Mouse (Mus musculus) stomach, embryonic 14.5 days (tissue): Measurements from ENCODE around the gene Cdiptos. TPM values are rescaled to one million over a fixed set of nuclear protein-coding genes. Genes with fewer than 3 reads are reported as not detected.

ENCODE experiments used
- ATAC-seq: fragments of 200-750 bp; cut with Nextera tagmentation; 2 replicates; pipeline ENCODE4 v1.8.0; 2017; ENCODE audit warnings: low read depth, moderate TSS enrichment; ENCODE audit not compliant: insufficient number of reproducible peaks, insufficient read depth, low FRiP score
- H3K27ac ChIP-seq: fragments of 300-500 bp; sonication (generic); 2 replicates; pipeline ENCODE4 v1.5.1; 2014; ENCODE audit warnings: mild to moderate bottlenecking, low read length, moderate library complexity, mixed read lengths
- H3K27me3 ChIP-seq: fragments of 300-500 bp; sonication (generic); 2 replicates; pipeline ENCODE4 v1.6.1; 2014; ENCODE audit warnings: low read length, control low read depth, mixed read lengths; ENCODE audit not compliant: control insufficient read depth, insufficient read depth
- H3K36me3 ChIP-seq: fragments of 300-500 bp; sonication (generic); 2 replicates; pipeline ENCODE4 v1.6.1; 2014; ENCODE audit warnings: mild to moderate bottlenecking, control low read depth, low read length, moderate library complexity, mixed read lengths; ENCODE audit not compliant: control insufficient read depth, insufficient read depth
- H3K4me1 ChIP-seq: fragments of 300-500 bp; sonication (generic); 2 replicates; pipeline ENCODE4 v1.6.1; 2014; ENCODE audit warnings: low read length, control low read depth, mixed read lengths; ENCODE audit not compliant: control insufficient read depth, insufficient read depth
- H3K4me2 ChIP-seq: fragments of 300-500 bp; sonication (generic); replicated peaks from 2 replicates; pipeline ENCODE4 v1.6.1; 2014; ENCODE audit warnings: low read depth, low read length, control low read depth
- H3K4me3 ChIP-seq: fragments of 300-500 bp; sonication (generic); 2 replicates; pipeline ENCODE4 v1.5.1; 2014; ENCODE audit warnings: low read depth, low read length, control low read depth
- H3K9ac ChIP-seq: fragments of 300-500 bp; sonication (generic); replicated peaks from 2 replicates; pipeline ENCODE4 v1.6.1; 2014; ENCODE audit warnings: low read depth, mild to moderate bottlenecking, control low read depth, low read length, moderate library complexity, mixed read lengths
- H3K9me3 ChIP-seq: fragments of 300-500 bp; sonication (generic); 2 replicates; pipeline ENCODE4 v1.6.1; 2016; ENCODE audit warnings: low read depth, low read length, control low read depth; ENCODE audit not compliant: control insufficient read depth
- WGBS: fragments of 180-500 bp; shearing (Covaris S2); extraction: QIAGEN DNeasy Blood & Tissue Kit; methylation state at CpG from one replicate; pipeline ENCODE4 v1.1.7; 2014; 5-methylcytosine and 5-hydroxymethylcytosine counted together
- polyA plus RNA-seq: library from polyadenylated mRNA; unstranded; fragments of >200 nt; fragmentation: Nextera tagmentation; extraction: Ambion mirVana; gene quantifications from 2 replicates; pipeline ENCODE4 v1.2.1, GENCODE M21; 2014

Cdiptos gene
- polyA plus RNA-seq, 1 experiment from 2014 or later: 1.6 TPM

DNA sequence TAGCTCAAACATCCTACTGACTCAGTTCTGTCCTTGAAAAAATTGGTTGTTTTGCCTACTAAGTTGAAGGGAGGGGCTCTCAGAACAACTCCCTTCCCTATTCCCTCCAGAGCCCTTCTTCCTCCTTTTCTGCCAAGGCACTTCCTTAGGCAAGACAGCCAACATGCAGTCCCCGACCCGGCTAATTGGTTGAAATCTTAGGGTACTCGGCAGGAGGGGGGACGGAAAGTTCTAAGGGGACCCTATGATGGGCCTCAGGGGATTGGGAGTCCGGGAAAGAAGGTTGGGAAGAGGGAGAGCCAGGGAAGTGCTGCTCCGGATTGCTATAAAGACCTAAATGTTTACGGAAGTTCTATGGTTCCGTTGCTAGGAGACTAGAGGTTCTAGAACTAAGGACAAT, 405 bp downstream of the Cdiptos start:
- Histone ChIP-seq H3K27ac (peak overlapping the region; percentile 96; the same call in 1 of the 2 replicates), H3K4me1 (peaks cover 4% of the 10 kb centered on the region; the same call in 1 of the 2 replicates), H3K9me3 (no peaks in the 10 kb centered on the region), H3K9ac (0 out of 2 replicates have a peak overlapping the region, but pooled peaks have one; percentile 98), H3K4me2 (peak overlapping the region; percentile 54), H3K4me3 (peak overlapping the region; percentile 100), H3K36me3 (peaks cover 25% of the 10 kb centered on the region), H3K27me3 (no peaks in the 10 kb centered on the region)
- no peak; the same call in 1 of the 2 replicates for ATAC-seq
- WGBS: 13% methylated on average over 8 of the region's 8 CpGs

DNA sequence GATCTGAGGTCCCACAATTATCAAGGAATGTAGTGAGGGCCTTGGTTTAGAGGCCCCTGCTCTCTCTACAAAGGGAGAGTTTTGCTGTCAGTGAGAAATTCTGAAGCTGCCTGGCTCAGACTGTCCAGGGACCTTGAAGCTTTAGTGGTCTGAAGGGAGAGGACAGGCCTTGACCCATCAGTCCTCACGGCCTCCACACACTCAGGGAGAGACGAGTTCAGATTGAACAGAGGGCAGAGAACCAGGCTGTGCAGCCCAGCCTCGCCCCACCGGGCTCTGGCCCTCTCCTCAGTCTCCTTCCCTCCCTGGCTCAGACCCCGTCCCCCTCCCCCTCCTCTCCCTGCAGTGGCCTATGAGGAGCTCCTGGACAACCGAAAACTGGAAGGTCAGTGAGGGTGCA, 8.5 kb downstream of the Cdiptos start:
- no peaks in the 10 kb centered on the region for H3K27me3 ChIP-seq
- ATAC-seq: no peak

DNA sequence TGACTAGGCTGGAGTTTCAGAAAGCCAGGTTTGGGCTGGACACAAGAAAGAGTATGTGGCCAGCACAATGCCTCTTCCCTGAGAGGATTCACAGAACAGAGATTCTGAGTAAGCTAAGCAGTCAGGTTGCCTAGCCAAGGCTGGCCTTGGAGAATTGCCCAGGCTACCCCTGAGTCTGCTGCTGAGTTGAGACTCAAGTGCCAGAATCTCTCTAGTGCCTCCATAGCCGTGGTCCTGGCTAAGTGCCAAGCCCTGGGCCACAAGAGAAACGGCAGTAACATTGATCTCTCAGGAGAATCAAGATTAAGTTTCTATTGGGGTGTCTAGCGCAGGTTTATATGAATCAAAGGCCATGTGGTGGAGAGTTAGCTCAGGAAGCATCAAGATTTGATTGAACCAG, 10.3 kb downstream of the Cdiptos start:
- no peaks in the 10 kb centered on the region for H3K4me1 ChIP-seq
- no peak overlapping the region for H3K9ac ChIP-seq
- H3K9me3 ChIP-seq: no peaks in the 10 kb centered on the region
- no peak for ATAC-seq
- H3K36me3 ChIP-seq: no peaks in the 10 kb centered on the region
- H3K4me2 ChIP-seq: no peak overlapping the region
- WGBS: 59% methylated on average over 3 of the region's 3 CpGs
- H3K4me3 ChIP-seq: no peak overlapping the region
- no peaks in the 10 kb centered on the region for H3K27me3 ChIP-seq
- no peak overlapping the region for H3K27ac ChIP-seq

More for the DNA sequence above, 8.5 kb downstream of the Cdiptos start:
- 54% methylated on average over 6 of the region's 6 CpGs for WGBS
- Histone ChIP-seq H3K4me2 (no peak overlapping the region), H3K9me3 (no peaks in the 10 kb centered on the region), H3K4me3 (no peak overlapping the region), H3K4me1 (no peaks in the 10 kb centered on the region), H3K9ac (no peak overlapping the region), H3K27ac (no peak overlapping the region), H3K36me3 (no peaks in the 10 kb centered on the region)

DNA sequence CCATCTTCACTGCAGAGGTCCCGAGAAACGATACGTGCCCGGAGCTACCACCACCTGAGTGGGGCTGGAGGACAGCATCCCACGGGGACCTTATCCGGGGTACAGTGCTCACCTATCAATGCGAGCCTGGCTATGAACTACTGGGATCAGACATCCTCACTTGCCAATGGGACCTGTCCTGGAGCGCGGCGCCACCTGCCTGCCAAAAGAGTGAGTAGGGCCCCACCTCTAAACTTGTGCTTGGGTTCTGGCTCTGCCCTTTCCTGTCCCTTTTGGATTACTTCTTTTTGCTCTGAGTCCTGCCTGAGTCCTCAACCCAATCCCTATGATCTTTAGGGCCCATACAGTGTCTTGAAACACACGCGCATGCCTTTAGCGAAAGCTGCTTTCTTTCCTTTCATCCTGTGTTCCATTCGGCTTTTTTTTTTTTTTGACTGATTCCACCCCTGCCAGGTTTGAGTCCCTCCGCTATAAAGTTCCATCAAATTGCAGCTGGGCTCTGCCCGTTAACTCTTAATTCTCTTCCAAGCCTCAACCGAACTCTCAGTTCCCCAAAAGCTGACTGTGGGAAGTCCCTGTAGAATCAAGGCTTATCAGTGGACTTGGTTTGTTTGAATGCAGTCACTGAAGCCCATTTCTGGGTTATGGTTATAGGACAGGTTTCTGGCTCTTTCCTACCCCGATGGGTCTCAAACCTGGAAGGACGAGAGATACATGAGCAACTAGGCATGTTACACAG, 12.2 kb downstream of the Cdiptos start:
- H3K4me2 ChIP-seq: no peak overlapping the region
- no peak for ATAC-seq

DNA sequence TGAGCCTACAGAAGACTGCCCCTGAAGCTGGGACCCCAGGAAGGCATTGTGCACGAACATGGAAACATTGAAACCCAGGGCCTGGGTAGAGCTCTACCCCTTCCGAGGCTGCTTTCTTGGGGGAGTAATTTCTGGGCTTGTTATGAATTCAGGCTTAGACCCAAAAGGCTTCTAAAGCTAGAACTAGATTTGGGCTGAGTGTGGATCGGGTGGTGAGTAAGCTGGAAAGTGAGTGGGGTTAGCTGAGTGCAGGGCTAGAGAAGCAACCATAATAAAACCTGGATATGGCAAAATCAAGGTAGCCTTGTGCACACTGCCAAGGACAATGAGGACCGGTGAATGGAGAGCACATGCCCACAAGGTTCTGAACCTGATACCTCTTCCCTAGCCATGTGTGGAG, 13.9 kb downstream of the Cdiptos start:
- Histone ChIP-seq H3K4me1 (no peaks in the 10 kb centered on the region), H3K27ac (no peak overlapping the region), H3K4me2 (no peak overlapping the region), H3K27me3 (no peaks in the 10 kb centered on the region), H3K9ac (no peak overlapping the region), H3K9me3 (no peaks in the 10 kb centered on the region), H3K36me3 (no peaks in the 10 kb centered on the region), H3K4me3 (no peak overlapping the region)
- WGBS: 88% methylated on average over 4 of the region's 4 CpGs
- ATAC-seq: no peak

More for the DNA sequence above, 12.2 kb downstream of the Cdiptos start:
- 29% methylated on average over 19 of the region's 19 CpGs for WGBS
- H3K27ac ChIP-seq: no peak overlapping the region
- H3K36me3 ChIP-seq: no peaks in the 10 kb centered on the region
- H3K27me3 ChIP-seq: no peaks in the 10 kb centered on the region
- H3K4me1 ChIP-seq: no peaks in the 10 kb centered on the region
- no peaks in the 10 kb centered on the region for H3K9me3 ChIP-seq
- H3K9ac ChIP-seq: no peak overlapping the region
- H3K4me3 ChIP-seq: no peak overlapping the region

DNA sequence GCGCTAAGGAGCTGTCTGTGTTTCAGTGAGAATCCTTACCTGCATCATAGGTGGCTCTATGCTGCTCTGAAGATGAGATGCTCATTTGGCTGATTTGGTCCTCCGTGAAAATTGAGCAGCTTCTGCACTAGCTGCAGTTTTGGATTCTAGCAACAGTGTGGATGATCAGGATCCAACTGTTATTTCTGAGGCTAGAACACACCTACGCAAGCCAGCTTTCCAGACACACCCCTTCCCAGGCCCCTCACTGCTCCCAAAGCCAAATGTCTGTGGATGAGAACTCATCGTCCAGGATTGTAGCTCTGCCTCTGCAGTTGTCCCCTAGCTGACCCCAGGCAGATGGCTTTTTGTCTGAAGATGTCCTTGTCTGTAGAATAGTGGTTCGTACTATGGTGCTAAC, 14.8 kb downstream of the Cdiptos start:
- Histone ChIP-seq H3K4me1 (no peaks in the 10 kb centered on the region), H3K4me3 (no peak overlapping the region), H3K9ac (no peak overlapping the region), H3K9me3 (no peaks in the 10 kb centered on the region), H3K27me3 (no peaks in the 10 kb centered on the region), H3K4me2 (no peak overlapping the region), H3K27ac (no peak overlapping the region), H3K36me3 (no peaks in the 10 kb centered on the region)
- ATAC-seq: no peak
- WGBS: 79% methylated on average over 5 of the region's 5 CpGs

DNA sequence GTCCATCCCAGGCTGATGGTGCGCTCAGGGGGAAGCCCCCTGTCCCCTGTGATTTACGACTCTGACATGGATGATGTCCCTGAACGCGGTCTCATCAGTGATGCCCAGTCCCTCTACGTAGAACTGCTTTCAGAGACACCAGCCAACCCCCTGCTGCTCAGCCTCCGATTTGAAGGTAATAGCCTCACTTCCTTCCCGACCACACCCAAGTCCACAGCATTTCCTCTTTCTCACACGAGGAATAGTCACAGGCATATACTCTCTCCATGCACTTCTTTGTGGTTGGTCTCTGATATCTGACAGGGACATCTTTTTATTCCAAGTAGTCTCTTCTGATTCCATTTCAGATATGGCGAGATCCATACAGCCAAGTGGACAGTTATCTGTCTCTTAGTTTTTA, 16.1 kb downstream of the Cdiptos start:
- no peaks in the 10 kb centered on the region for H3K27me3 ChIP-seq
- H3K9me3 ChIP-seq: no peaks in the 10 kb centered on the region
- WGBS: 60% methylated on average over 9 of the region's 9 CpGs
- H3K9ac ChIP-seq: no peak overlapping the region
- H3K27ac ChIP-seq: no peak overlapping the region
- ATAC-seq: no peak
- no peak overlapping the region for H3K4me2 ChIP-seq
- no peak overlapping the region for H3K4me3 ChIP-seq
- no peaks in the 10 kb centered on the region for H3K36me3 ChIP-seq
- no peaks in the 10 kb centered on the region for H3K4me1 ChIP-seq

DNA sequence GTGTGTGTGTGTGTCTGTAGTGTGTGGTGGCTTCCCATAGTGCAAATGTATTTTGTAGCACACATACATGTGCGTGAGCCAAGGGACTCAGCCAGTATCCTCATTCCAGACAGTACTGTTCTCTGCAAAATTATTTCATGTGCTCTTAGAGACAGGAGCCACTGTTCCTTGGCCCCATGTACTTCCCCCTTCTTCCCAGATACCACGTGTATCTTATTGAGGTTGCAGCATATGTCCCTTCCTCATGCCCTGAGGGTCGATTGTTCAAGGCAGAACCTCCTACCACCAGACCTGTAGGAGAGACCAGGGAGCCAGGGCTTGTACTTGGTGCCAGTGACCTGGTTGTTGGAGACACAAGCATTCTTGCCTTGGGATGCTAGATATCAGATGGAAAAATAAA, 20.8 kb downstream of the Cdiptos start:
- Histone ChIP-seq H3K27ac (no peak overlapping the region), H3K4me2 (no peak overlapping the region), H3K27me3 (peaks cover 15% of the 10 kb centered on the region), H3K4me3 (no peak overlapping the region), H3K4me1 (peaks cover 4% of the 10 kb centered on the region; the same call in 1 of the 2 replicates), H3K9me3 (no peaks in the 10 kb centered on the region), H3K36me3 (no peaks in the 10 kb centered on the region), H3K9ac (no peak overlapping the region)
- 62% methylated on average over 3 of the region's 3 CpGs for WGBS
- no peak for ATAC-seq

DNA sequence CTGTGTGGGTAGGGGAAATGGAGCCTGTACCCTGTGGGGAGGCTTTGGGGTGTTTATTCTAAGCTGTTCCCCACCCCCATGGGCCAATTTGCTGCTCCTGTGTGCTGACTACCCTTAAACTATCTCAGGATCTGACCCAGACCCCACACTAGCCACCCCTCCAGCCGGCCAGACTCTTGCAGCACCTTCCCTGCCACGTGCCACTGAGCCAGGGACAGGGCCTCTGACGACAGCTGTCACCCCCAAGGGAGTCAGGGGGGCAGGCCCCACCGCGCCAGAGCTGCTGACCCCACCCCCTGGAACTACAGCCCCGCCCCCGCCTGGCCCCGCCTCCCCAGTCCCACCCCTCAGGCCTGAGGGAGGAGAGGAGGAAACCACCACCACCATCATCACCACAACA, 23.3 kb downstream of the Cdiptos start:
- WGBS: 0% methylated on average over 8 of the region's 8 CpGs
- Histone ChIP-seq H3K27ac (no peak overlapping the region), H3K36me3 (no peaks in the 10 kb centered on the region), H3K4me3 (no peak overlapping the region), H3K9ac (no peak overlapping the region), H3K9me3 (no peaks in the 10 kb centered on the region), H3K4me1 (peaks cover 7% of the 10 kb centered on the region; the same call in 1 of the 2 replicates), H3K27me3 (peaks cover 16% of the 10 kb centered on the region), H3K4me2 (no peak overlapping the region)
- ATAC-seq: no peak
